Mouse (Mus musculus): ENCODE results near the gene Uchl4.
"Not testable (repeated sequence)": the region's sequence is repeated elsewhere in the genome, so short reads cannot be mapped to it uniquely, and the experiment has no call there.

Gene Uchl4

GRCm38 (mm10) chr9:64234768-64235435, at the start of gene Uchl4:
TSS of gene Uchl4 (plus strand) at chr9:64235201.
- no peak for DNase-seq (ENCODE audit: low spot score)

DNA sequence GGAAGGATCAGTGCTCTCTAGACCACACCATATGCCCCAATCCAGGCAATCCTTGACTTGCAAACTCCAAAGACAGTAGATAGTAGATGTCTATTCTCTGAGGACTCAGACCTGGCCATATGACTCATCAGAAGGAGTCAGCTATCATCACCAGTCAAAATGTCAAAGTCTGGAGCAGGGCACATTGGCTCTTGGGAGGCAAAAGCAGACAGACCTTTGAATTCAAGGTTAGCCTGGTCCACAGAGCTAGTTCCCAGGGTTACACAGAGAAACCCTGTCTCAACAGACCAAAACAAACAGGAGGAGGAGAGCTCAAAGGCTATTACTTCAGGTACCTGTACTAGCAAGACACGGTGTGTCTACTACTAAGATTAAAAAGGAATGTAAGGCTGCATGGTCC, 41.1 kb upstream of the Uchl4 start:
- no peak for DNase-seq (ENCODE audit: low spot score)

- DNase-seq (ENCODE audit: low spot score): no peak
Observed at GRCm38 (mm10) chr9:64195554-64195953, 39.4 kb upstream of the Uchl4 start.

DNA sequence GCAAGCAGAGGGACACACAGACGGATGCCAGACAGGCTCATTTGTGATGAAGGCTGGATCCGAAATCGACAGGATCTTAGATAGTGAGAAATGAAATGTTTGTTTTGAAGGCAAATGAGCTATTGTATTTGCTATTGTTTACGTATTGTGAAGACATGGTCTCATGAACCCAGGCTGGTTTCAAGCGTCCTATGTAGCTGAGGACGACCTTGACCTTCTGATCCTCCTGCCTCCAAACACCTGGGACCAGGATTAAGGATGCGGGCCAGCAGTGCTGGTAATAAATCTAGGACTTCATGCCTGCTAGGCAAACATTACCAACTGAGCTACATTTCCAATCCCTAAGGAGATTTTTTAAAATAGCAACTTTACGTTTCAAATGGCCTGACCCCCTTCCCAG, 37.5 kb upstream of the Uchl4 start:
- no peak for DNase-seq (ENCODE audit: low spot score)

- no peak for DNase-seq (ENCODE audit: low spot score)
Observed at GRCm38 (mm10) chr9:64198068-64198762, 36.8 kb upstream of the Uchl4 start.

GRCm38 (mm10) chr9:64198763-64199418, 36.1 kb upstream of the Uchl4 start:
- not testable (repeated sequence) for DNase-seq (ENCODE audit: low spot score)

DNA sequence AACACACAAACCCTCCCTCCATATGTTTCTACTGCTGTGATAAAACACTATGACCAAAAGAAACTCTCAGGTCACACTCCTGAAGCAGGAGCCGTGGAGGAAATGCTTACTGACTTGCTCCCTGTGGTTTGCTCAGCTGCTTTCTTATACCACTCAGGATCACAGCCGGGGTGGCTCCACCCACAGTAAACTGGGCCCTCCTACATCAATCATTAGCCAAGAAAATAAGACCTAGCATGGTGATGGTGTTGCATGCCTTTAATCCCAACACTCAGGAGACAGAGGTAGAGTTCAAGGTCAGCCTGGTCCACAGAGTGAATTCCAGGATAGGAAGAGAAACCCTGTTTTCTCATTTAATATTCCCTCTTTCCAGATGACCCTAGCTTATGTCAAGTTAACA, 35.1 kb upstream of the Uchl4 start:
- no peak for DNase-seq (ENCODE audit: low spot score)

DNA sequence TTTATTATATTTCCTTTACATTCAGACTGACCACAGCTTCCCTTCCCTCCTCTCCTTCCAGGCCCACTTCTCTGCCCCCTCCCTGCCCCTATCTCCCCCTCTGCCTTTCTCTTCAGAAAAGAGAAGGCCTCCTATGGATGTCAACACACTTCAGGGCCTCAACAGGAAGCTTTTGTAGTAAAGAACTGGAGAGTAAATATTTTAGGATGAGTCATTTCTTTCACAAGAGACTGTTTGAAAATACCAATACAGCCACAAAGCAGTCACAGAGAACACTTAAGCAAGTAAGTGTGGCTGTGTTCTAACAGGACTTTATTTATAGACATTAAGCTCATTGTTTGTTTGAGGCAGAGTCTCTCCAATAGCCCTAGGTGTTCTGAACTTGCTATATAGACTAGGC, 32.7 kb upstream of the Uchl4 start:
- no peak for DNase-seq (ENCODE audit: low spot score)

- DNase-seq (ENCODE audit: low spot score): no peak
Observed at GRCm38 (mm10) chr9:64202866-64203265, 32.1 kb upstream of the Uchl4 start.

- no peak for DNase-seq (ENCODE audit: low spot score)
Observed at GRCm38 (mm10) chr9:64207509-64208084, 27.4 kb upstream of the Uchl4 start.

- DNase-seq (ENCODE audit: low spot score): no peak
Observed at GRCm38 (mm10) chr9:64214452-64214851, 20.5 kb upstream of the Uchl4 start.

- no peak for DNase-seq (ENCODE audit: low spot score)
Observed at GRCm38 (mm10) chr9:64216090-64216489, 18.9 kb upstream of the Uchl4 start.

DNA sequence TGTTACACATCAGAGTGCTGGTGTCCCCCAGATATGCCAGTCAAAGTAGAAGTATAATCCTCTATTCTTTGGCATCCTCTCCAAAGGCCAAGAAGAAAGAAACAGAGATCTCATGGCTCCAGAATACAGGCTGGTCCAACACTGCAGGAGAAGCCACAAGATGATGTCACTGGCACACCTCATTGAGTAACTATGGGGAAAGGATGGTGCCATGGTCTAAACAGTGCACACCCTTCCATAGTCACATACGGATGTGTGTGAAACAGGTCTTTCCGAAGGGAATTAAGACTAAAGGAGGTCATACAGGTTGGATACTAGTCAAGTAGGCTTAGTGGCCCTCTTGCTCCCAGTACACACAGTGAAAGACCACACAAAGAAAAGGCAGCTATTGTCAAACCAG, 18.4 kb upstream of the Uchl4 start:
- no peak for DNase-seq (ENCODE audit: low spot score)

GRCm38 (mm10) chr9:64217887-64218286, 17.1 kb upstream of the Uchl4 start:
- DNase-seq (ENCODE audit: low spot score): no peak

- DNase-seq (ENCODE audit: low spot score): no peak
Observed at GRCm38 (mm10) chr9:64219305-64219704, 15.7 kb upstream of the Uchl4 start.

GRCm38 (mm10) chr9:64219772-64220420, 15.1 kb upstream of the Uchl4 start:
- no peak for DNase-seq (ENCODE audit: low spot score)

- DNase-seq (ENCODE audit: low spot score): no peak
Observed at GRCm38 (mm10) chr9:64220603-64221002, 14.4 kb upstream of the Uchl4 start.

DNA sequence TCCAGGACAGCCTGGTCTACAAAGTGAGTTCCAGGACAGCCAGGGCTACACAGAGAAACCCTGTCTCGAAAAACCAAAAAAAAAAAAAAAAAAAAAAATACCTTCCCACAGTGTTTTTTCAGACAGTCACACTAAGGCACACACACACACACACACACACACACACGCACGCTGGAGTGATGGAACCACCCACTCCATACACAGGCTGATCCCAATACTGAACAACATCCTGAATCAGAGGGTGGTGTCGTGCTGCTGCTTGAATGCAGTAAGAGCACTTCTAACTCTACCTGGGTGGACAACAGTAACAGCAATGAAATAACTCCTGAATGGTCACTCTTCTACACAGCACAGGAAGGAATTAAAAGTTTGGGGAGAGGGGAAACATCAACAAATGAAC, 13.5 kb upstream of the Uchl4 start:
- DNase-seq (ENCODE audit: low spot score): no peak

DNA sequence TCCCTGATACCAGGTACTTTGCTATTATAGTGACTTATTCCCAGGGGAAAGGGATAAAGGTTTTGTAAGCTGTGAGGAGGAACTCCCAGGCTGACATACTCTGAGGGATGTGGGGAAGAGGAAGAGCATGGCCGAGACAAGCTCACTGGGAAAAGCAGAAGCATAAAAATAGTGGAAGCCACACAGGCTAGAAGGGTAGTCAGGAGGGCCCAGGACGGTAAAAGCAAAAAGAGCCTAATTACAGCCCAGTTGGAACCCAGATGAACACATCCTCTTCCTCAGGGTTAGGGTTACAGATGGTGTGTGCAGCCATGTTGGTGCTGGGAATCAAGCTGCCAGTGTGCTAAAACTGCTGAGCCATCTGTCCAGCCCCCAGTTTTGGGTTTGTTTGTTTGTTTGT, 12.9 kb upstream of the Uchl4 start:
- no peak for DNase-seq (ENCODE audit: low spot score)

- DNase-seq (ENCODE audit: low spot score): no peak
Observed at GRCm38 (mm10) chr9:64225805-64226204, 9.2 kb upstream of the Uchl4 start.

DNA sequence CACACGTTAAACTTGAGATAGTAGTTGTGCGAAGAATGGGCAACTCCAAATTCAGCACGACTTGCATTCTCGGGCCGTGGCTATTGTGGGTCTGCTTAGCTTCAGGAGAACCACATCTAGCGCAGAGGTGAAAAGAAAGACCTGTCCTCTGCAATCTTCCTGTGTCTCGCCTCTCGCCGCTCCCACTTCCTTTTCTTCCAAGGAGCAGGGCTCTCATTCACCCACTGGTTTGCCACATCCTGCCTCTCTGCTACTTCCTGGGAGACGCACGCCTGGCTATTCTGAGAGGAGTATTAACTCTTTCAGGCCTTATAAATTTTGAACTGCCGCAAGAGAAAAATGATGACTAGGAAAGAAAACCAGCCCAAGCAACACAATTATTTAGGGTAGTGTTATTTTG, 7.3 kb upstream of the Uchl4 start:
- no peak for DNase-seq (ENCODE audit: low spot score)

DNA sequence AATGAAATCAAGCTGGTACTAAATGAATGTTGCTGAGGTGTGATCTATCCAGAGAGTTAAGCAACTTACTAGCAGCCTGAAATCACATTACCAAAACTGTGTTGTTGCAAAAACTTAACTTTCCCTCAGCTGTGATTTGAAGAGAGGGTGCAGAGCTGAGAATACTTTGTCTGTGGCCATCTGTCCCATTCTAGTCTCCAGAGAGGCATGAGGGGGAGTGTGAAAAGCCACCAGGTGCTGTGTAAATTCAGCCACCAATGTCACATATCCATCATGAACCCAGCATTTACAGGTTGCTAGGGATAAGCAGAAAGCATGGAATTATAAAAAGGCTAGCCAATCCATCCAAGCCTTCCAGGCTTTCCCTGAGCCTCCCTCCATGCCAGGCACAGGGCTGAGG, 6.0 kb upstream of the Uchl4 start:
- DNase-seq (ENCODE audit: low spot score): no peak

DNA sequence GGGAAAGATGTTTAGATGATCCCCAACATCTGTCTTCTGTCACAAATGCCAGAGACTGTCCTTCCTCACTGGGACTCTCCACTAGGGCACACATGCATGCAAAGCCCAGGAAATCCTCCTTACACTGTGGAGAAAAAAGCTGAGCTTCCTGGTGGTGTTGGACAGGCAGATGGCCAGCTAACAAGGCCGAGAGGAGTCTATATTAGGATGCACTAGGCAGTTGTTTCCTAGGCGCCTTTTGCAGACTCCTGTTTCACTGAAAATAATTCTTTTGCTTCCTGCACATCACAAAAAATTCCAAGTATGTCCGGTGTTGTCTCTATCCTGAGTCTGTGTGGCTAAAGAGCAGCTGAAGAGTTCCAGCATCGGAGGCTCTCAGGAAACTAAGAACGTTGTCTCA, 3.8 kb upstream of the Uchl4 start:
- no peak for DNase-seq (ENCODE audit: low spot score)

Measured in ovary, postnatal 10 days (tissue).